ENCODE assay signal across 20 mouse cellular contexts in the genomic region with DNA sequence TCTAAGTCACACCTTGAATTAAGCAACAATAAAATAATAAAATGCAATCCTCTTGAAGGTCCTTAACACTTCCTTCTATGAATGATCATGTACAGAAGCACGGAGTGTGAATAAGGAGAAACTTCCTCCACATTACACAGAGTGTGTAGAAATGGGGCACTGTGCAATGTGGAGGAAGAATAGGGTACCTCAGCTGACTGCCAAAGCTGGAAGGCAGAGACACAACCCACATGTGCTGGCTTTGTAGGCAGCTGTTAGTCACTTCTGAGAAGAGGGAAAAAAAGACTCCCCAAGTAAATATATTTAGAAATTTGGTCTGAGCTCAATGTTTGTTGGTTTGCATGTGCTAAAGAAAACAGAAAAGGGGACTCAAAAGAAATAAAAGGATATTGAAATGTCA.
DNase-seq lines count a peak whose midpoint lies in the region; ATAC-seq lines count a peak whose summit lies in the region.
"Had no signal": no experiment of that assay in that cellular context is flagged by ENCODE, and none has a peak within 500 bp of the region (broad histone marks: within the 10 kb centered on the region; RNA-seq: fewer than 3 reads in every experiment).

No protein-coding gene starts in this region.

- no peaks in the 10 kb centered on the region for H3K9me3 ChIP-seq in heart, embryonic 11.5 days (replicated peaks; ENCODE audit: control insufficient read depth, low read length)
- H3K9me3 ChIP-seq: embryonic facial prominence, embryonic 13.5 days; forebrain, embryonic 12.5 days; hindbrain, embryonic 12.5 days had no signal

- H3K4me1 ChIP-seq in heart, embryonic 11.5 days (ENCODE audit: control insufficient read depth, insufficient read depth, low read length) = no peaks in the 10 kb centered on the region
- H3K4me1 ChIP-seq: embryonic facial prominence, embryonic 13.5 days; forebrain, embryonic 12.5 days; hindbrain, embryonic 12.5 days had no signal

- H3K4me2 ChIP-seq in heart, embryonic 11.5 days = no peak overlapping the region
- H3K4me2 ChIP-seq: embryonic facial prominence, embryonic 13.5 days; forebrain, embryonic 12.5 days; hindbrain, embryonic 12.5 days had no signal

- intact Hi-C loops in left cerebral cortex, postnatal 10 days (cut with DNase I) = no loop called here

- peak; percentile 12 to 63 for DNase-seq in frontal cortex, adult 2 months (ENCODE audit: extremely low spot score in 1 of 2, low spot score in 1 of 2)
- no peak for DNase-seq in frontal cortex, postnatal 10 days (ENCODE audit: low spot score in 2 of 2)
- DNase-seq in left cerebral cortex, adult 18-20 months (ENCODE audit: low spot score in 2 of 2) = peak; percentile 7 to 34
- DNase-seq in left cerebral cortex, postnatal 10 days (ENCODE audit: extremely low spot score in 1 of 2, low spot score in 2 of 2) = no peak
- DNase-seq in right cerebral cortex, adult 2 months (ENCODE audit: low spot score in 2 of 2) = peak; percentile 30 to 38
- DNase-seq in right cerebral cortex, postnatal 14 days = no peak
- peak; percentile 50 for DNase-seq in telencephalon, adult 2 months (ENCODE audit: low read depth, low spot score)
- DNase-seq: adrenal gland, postnatal 14 days; cerebellum, adult 18-20 months; cerebellum, adult 9-11 months; cerebellum, postnatal 36 days; gastrocnemius, adult 2 months; gastrocnemius, postnatal 25 days; heart, postnatal 10 days; heart, postnatal 4 days had no signal

- WGBS in heart, embryonic 11.5 days (ENCODE audit: insufficient replicate concordance) = 70% methylated on average over 1 of the region's 1 CpGs

- H3K27me3 ChIP-seq in heart, embryonic 11.5 days (ENCODE audit: control insufficient read depth, insufficient read depth, low read length) = no peaks in the 10 kb centered on the region
- H3K27me3 ChIP-seq: embryonic facial prominence, embryonic 13.5 days; forebrain, embryonic 12.5 days; hindbrain, embryonic 12.5 days had no signal

- ATAC-seq in heart, embryonic 11.5 days (replicated peaks; ENCODE audit: insufficient number of reproducible peaks, low FRiP score, low TSS enrichment) = no peak
- ATAC-seq: hindbrain, embryonic 16.5 days had no signal

- H3K4me3 ChIP-seq in heart, embryonic 11.5 days (ENCODE audit: low read depth, low read length) = no peak overlapping the region
- H3K4me3 ChIP-seq: embryonic facial prominence, embryonic 13.5 days; forebrain, embryonic 12.5 days; gastrocnemius, adult 2 months; hindbrain, embryonic 12.5 days had no signal

- no peak overlapping the region for H3K27ac ChIP-seq in heart, embryonic 11.5 days (ENCODE audit: low read depth, low read length)
- H3K27ac ChIP-seq: embryonic facial prominence, embryonic 13.5 days; forebrain, embryonic 12.5 days; gastrocnemius, adult 2 months; hindbrain, embryonic 12.5 days had no signal

- H3K9ac ChIP-seq in heart, embryonic 11.5 days (ENCODE audit: low read depth, low read length) = no peak overlapping the region
- H3K9ac ChIP-seq: embryonic facial prominence, embryonic 13.5 days; forebrain, embryonic 12.5 days; hindbrain, embryonic 12.5 days had no signal

- no peaks in the 10 kb centered on the region for H3K36me3 ChIP-seq in heart, embryonic 11.5 days (ENCODE audit: control insufficient read depth, insufficient read depth, low read length)
- H3K36me3 ChIP-seq: embryonic facial prominence, embryonic 13.5 days; forebrain, embryonic 12.5 days; hindbrain, embryonic 12.5 days had no signal

Comparison
In these comparisons a context has a peak if more than half of its experiments do, and no peak if none do; other contexts are left out.
1. DNase-seq: peak in frontal cortex, adult 2 months (2 of 2), left cerebral cortex, adult 18-20 months (2 of 2), right cerebral cortex, adult 2 months (2 of 2) and telencephalon, adult 2 months (single experiment); none in frontal cortex, postnatal 10 days (0 of 2), left cerebral cortex, postnatal 10 days (0 of 2) and right cerebral cortex, postnatal 14 days (single experiment).